Mouse (Mus musculus) heart, postnatal 25 days (tissue): ENCODE measurements at regions not wholly inside any gene's neighbourhood (a gene's known extent, or its start where the extent isn't known, plus 50 kb on each side); places are given as distances from the start of the nearest gene placed in this dataset.
"Not testable (repeated sequence)": the region's sequence is repeated elsewhere in the genome, so short reads cannot be mapped to it uniquely, and the experiment has no call there.

Experiments
- DNase-seq: peaks from one replicate; pipeline ENCODE4 v3.0.0; 2022; ENCODE audit warnings: low spot score
- intact Hi-C: fragments of 180-260 bp; cut with DNase I; formaldehyde crosslinking; loops from one replicate; pipeline ENCODE4 v1.15.1; 2025

DNA sequence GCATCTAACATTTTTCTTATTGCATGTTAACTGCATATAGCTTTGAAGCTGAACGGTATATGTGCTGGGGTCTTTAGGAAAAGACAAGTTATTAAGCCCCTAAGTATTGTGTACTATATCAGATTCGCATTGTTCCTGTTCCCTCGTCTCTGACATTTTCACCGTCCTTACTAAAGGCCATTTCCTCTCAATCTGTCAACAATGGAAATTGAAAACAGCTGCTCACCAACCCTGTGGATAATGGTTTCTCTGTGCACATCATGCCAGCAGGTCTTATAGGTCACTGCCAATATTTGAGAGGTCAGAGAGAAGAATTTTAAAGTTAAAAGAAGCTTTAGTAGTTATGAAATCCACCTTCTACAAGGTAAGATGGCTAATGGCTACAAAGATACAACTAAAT, 797.4 kb upstream of the Impad1 start:
- intact Hi-C loops: no loop called here
- DNase-seq: no peak

DNA sequence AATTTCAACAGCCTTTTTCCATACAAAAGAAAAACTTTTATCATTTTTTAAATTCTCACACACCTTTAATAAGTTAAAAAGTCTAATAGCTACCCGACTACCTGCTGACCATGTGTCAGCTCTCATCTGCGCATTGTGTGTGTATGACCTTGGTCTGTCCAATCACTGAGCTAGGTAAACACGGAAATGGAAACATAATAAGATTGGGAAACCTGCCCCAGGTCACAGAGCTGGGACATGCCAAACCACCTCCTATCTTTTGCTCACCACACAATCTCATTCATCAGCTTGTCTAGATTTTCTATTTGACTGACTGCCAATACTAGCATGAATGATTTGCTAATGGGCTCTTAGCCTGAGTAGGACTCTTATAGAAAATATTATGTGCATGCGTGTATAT, 794.3 kb upstream of the Impad1 start:
- intact Hi-C loops: no loop called here
- DNase-seq: no peak

DNA sequence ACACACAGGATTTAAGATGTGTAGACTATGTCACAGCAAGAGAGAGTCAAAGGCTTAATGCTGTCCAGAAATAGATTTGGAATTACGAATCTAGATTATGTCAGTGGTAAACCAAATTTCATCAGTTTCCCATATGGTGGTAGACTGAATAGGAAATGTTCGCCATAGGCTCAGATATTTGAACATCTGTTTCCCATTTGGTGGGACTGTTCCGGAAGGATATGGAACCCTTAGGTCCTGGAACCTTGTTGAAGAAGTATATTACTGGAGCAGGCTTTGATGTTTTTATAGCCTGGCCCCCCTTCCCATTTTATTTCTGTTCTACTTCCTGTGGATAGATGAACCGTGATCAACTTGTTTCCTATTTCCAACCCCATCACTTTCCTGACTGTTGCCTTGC, 792.0 kb upstream of the Impad1 start:
- intact Hi-C loops: no loop called here
- no peak for DNase-seq

DNA sequence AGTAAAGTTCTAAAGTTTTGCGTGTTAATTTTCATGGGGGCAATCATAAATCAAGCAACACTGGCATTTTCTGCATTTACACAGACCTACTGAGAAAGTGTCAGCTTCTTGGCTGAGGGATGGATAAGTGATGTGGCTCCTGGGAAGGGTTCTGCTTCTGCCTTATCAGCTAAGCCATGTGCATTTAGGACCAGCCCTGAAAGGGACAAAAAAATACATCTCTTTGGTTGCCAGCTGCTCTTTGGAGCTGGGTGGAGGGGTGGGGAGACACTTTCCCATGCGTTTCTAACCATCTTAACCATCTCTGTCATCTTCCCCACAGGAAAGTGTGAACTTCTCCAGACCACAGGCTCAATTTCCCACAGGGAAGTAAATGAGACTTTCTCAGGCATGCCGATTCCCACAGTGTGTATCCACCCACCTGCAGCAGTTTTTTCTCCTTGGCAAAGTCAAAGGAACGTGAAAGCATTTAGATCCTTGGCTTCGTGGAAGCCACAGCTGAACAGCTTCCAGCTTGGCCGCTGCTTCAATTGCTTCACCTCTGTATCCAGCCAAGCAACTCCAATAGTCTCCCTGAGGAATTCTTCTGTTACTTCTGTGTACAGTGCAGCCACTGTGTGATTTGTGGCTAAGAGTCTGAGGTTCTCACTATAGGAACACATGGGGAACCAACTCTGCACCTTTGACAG, 791.0 kb upstream of the Impad1 start:
- peak; percentile 53 for DNase-seq
- intact Hi-C loops: no loop called here

DNA sequence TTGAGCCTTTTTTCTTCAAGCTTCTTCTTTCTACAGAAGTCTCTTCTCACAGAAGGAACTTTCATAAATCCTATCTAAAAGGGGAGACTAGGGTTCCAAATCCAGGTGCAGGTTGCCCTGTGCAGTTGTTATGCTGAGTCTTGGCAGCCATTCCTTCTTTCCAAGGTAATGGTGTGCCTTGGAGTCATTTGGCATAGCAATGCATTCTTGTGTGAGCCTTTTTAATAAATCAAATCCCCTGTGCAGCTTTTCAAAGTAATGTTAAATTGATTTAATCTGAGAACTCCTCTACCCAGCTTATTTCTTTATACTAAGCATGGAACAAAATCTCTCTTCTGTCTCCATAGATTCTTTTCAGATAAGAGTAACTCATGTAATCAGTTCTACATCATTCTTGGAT, 774.9 kb upstream of the Impad1 start:
- no peak for DNase-seq
- intact Hi-C loops: no loop called here

DNA sequence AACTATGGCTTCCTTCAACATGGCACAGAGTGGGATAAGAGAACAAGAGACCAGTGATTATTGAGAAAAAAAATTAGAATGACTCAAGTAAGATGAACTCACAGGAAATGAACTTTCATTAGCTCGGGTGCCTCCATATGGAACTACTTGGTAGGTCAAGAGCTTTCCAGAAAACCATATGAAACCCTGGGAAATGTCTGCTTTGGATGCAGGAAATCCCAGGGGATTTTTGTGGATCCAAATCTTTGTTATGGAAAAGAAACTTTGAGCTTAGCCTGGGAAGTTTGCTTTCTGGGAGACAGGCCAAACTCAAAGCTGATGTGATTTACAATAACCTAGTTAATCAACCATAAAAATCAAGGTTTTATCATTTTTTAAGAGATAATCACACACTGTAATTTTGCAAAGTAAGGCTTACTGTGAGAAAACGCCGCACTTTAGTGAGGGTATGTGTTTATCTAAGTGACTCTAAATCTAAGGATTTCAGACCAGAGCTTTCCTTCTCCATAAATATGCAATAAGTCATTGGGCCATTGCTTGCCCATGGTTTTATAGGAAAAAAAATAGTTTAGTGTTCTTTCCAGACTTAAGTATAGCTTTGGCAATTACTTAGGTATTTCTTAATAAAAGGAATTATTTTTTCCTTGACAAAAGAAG, 767.0 kb upstream of the Impad1 start:
- no peak for DNase-seq
- intact Hi-C loops: no loop called here

DNA sequence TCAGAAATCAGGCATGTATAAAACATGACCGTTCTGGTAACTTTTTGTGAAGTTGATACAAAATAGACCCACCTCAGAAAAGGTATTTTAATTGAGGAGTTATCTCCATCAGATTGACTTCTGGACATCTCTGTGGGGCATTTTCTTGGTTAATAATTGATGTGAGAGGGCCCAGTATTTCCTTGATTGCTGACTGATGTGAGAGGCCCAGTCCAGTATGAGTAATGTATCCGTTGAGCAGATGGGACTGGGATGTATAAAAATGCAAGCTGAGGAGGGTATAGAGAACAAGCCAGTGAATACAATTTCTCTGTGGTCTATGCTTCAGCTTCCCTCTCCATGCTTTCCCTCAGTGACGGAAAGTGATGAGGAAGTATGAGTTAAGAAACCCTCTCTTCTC, 747.0 kb upstream of the Impad1 start:
- intact Hi-C loops: no loop called here
- no peak for DNase-seq

DNA sequence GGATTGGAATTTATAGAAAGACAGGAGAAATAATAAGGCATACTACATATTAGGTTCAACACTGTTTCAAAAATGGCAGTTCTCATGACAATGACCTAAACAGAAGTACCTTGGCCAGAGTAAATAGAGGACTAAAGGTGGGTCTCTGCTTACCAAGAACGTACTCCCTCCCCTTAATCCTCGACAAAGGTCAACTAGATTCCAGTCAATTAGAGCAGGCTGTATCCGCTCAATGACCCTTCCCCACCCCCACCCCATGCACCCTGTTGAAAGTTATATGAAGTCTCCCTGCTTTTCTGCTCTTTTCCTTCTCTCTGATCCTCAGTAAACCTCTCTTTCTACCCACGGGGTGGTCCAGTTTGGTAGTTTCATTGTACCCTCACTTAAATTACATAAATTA, 737.3 kb upstream of the Impad1 start:
- no peak for DNase-seq
- intact Hi-C loops: no loop called here

DNA sequence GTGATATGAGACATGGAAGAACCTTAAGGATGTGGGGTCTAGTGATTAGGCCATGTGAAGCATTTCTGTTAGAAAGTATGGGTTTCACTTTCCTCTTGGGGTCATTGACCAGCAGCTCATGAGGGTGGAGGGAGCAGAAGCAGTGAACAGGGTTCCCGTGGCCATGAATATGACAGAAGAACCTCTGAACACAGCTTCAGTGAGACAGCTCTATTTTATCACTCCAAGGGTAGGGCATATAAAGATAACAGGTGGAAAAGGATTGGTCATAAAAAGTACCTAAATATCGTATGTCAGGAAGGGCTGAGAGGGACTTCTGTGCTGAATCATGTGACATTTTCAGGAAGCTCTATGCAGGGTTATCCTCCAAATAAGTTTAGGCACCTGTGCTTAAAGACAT, 725.4 kb upstream of the Impad1 start:
- intact Hi-C loops: no loop called here

DNA sequence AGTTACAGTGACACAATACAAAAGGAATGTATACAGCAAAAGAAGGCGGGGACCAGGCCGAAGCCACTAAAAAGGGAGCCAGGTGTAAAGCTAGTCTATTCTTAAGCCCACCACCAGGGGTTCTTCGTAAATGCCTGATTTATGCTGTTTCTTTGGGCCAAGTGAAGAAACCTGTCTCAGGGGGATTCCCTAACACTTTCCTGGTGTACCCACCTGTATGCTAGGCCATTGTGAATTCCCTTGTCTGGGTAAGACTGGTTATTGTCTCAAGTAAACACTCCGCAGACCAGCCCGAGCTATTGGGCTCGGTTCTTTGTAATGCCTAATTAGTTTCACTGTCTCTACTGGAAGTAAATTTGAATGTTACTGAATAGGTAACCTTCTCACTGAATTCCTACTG, 722.3 kb upstream of the Impad1 start:
- intact Hi-C loops, DNase-seq: not testable (repeated sequence)

More for the DNA sequence above, 725.4 kb upstream of the Impad1 start:
- no peak for DNase-seq

DNA sequence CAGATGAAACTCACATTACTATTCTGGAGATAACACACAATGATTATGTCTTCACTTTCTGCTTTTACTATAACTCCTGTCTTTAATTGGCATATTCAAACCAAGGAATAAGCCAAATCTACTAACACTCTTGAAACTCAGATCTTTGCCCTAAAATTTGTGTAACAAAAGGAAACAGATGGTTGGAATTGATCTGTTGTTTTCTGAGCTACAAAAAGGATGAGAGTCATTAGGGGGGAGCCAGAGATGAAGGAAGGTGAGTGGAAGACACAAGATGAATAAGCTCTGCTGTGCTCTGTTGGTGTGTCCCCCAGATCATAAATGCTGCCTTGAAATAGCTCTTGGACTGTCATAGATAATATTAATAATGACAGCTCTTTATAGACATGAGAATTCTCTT, 718.6 kb upstream of the Impad1 start:
- intact Hi-C loops: no loop called here
- DNase-seq: no peak

DNA sequence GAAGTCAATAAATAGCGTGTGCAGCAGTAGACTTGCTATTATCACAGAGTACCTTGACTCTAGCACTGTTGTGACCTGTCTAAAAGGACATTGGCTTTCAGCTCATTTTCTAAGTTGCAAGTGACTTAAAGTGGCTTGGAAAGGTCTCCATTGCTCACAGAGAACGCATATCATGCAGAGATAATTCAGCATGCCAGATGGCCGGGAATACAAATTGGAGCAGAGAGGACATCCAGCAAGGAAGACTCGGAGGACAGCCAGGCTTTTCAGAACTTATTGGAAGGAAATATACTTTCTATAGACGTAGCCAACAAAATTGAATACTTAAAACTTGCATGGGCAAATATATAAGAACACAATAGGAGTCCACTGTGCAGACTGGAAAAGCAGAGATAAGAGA, 716.2 kb upstream of the Impad1 start:
- no peak for DNase-seq

DNA sequence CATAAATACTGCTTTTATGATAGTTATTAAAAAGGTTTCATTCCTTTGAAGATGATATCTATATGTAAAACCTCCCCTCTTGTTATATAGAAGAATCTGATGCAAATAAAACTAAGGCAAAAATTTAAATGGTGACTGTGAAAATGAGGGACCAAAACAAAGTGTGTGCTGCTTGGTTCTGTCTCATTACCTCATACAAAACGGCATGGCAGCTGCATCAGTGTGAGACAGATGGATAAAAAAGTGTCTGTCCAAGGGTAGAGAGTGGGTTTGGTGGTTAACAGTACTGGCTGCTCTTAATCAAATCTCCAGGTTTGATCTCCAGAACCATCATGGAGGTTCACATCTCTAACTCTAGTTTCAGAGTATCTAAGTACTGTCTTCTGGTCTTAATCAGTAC, 701.9 kb upstream of the Impad1 start:
- intact Hi-C loops: no loop called here
- DNase-seq: no peak

More for the DNA sequence above, 716.2 kb upstream of the Impad1 start:
- intact Hi-C loops: no loop called here

DNA sequence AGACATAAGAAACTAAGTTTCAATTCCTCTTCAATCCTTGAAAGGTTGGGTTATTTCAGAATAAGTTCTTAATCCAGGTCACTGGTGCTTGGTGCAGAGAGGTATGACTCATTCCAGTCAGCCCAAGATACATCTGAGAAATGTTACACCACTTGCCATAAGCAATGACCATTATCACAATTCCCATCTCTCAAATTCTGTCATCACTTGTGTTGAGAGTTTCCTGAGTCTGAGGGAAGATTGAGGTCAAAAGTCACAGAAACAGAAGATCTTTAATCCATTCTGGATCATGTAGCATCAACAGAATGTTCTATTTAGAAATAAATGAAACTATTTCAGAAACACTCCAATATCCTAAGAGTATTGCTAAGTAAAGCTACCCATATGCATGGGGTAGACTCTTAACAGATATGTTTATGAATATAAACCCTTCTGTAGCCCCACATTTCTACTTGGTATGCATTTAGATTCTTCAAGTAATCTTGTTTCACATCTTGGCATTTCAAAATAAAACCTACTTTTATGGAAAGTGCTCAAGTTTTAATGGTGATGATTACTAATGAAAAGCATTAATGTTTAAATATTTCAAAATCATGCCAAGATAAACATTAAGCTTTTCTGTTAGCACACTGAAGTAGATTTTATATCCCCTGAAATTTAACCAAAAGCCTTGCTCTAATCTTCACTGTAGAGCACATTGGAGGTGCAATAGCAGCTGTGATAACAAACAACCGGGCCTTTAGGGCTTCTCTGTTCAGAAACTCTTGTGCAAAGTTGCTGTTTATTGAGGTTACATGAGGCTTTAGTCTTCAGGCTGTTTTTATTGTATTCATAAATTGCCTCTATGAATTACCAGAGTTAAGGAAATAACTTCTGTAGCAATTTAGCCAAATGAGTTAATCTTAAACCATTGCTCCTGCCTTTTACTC, 701.2 kb upstream of the Impad1 start:
- intact Hi-C loops: no loop called here
- no peak for DNase-seq

DNA sequence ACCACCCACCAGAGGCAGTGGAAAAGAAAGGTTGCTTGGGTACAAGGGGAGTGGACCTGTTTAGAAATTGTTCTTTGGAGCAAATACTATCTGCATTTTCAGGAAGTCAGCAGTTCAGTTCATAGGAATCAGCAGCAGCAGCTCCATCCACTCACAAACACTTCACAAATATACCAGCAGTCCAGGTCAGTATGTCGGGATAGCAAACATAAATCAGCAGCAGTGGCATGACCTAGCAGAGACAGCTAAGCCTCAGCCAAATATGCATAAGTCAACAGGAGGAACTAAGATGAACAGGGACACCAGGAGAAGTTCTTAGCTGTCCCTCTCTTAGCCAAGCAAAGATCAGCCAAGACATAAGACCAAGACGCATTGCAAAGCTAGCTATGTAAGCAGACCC, 693.6 kb upstream of the Impad1 start:
- DNase-seq: no peak
- intact Hi-C loops: no loop called here

DNA sequence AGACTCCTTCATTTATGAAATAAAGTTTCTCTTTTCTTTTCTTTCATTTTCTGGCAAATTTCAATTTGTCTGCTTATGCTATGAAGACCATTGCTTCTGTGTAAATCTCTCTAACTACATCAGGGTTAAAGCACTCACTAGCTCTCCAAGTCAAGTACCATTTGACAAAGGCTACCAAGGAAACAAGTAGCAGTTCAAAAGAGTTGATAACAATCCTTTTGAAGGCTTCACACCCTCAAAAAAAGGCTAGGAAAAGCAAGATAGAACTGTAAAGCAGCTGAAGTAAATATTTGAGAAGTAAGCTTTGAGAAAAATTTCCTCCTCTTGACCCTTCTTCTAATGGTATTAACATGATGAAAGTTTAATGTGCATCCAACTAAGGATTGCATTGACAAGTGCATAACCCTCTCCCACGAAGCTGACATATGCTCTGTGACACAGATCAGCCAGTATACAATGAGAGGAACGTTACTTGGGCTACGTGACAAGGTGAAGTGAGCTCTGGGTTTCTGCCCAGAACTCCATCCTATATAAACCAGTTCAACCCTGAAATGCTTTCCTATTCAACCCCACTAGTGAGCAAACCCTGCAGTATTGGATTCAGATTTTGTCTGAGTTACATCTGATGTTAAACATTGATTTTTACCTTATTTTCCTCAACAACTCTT, 678.9 kb upstream of the Impad1 start:
- intact Hi-C loops: no loop called here
- DNase-seq: no peak

DNA sequence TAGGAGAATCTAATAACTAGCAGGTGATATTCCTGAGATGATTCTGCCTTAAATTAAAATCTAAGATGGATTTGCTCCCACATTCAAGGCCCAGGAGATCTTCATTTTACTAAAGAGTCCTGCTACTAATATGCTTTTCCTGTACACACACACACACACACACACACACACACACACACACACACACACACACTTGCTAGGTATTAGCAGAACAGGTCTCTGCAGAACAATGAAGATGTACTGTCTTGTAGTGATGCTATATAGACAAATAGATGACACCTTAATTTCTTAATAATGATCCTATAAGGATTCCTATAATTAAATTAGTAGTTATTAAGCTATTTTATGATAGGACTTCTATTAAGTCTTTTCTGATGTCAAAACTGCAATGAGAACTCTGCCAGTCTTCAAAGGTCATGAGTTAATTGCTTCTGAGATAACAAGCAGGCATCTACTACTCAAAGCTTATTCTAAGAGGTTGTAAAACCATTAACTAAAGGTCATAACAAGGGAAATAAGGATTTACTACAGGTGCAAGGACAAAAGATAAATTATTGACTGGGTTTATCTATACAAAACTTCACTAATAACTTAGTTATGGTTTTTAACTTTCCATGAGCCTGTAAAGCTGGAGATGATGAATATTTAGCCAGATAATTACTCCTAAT, 666.0 kb upstream of the Impad1 start:
- no peak for DNase-seq
- intact Hi-C loops: no loop called here

DNA sequence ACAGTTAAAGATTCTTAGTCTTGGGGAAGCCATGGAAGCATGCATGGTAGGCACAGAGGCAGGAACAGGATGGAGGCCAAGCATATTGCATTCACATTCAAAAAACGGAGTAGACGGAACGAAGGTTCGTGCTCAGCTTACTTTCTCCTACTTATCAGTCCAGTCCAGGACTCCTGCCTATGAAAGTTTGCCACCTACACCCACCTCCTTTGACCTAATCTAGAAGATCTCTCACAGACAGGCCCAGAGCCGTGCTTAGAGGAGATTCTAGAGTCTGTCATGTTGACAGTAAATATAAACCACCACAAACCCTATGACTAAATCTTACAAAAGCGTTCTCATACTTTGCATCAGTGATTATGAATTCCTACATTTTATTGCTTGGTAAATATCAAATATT, 657.3 kb upstream of the Impad1 start:
- intact Hi-C loops: no loop called here
- DNase-seq: no peak

DNA sequence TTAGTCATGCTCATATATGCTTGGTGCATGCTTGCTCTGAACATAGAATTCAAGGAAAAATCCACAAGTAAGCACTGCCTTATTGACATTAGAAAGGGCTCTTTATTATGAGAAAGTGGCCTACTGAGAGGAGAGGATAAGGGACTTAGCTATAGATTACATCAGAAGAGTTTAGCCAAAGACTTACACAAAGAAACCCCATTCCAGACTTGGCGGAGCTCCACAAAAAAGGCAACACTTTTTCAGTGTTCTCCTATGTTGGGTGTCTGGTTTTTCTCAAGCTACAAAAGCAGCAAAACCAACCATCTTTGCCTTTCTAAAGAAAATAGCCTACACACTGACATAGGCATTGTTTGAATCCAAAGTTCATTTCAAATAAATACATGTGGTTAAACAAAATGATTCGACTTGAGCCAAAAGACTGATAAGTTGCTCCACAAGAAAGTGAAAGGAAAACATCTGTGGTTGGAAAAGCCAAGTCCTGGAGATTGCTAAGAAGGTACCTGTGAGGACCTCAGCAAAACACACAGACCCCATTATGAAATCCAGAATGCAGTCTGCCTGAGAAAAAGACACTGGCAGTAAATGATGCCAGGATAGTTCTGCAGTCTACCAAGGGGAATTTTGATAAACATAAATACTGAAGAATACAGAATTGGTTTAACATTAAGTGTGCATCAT, 648.3 kb upstream of the Impad1 start:
- no peak for DNase-seq
- intact Hi-C loops: no loop called here
